Mouse (Mus musculus): ENCODE measurements around the gene Klk1b4.

DNA sequence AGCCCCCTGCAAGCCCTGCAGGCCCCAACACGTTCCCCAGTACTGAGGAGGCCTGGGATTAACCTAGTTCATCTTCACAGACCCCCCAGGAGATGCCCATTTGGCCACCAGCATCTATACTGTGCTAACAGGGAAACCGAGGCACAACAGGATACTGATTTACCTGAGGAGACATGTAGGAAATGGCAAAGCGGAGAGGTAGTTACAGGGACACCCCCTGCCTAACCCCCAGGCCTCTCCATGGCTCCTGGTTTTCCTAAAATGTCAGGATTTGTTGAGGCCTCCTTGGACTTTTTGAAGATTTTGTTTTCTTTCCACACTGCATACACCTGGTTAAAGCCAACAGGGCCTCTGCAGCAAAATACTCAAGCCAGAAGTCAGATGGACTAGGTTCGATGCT lies 50.0 kb downstream of the Klk1b4 start, which contains the start of gene Acp4:
- TF ChIP-seq CTCF (conservative IDR thresholded peaks at IDR 0.05; ENCODE audit: insufficient read depth, insufficient read length, low read depth, low read length) (no peak), POLR2A (IDR thresholded peaks at IDR 0.05; ENCODE audit: low read depth, low read length) (no peak)

All from kidney, adult 2 months (tissue).